Mouse (Mus musculus): ENCODE measurements around the gene Pop5.

Gene Pop5

DNA sequence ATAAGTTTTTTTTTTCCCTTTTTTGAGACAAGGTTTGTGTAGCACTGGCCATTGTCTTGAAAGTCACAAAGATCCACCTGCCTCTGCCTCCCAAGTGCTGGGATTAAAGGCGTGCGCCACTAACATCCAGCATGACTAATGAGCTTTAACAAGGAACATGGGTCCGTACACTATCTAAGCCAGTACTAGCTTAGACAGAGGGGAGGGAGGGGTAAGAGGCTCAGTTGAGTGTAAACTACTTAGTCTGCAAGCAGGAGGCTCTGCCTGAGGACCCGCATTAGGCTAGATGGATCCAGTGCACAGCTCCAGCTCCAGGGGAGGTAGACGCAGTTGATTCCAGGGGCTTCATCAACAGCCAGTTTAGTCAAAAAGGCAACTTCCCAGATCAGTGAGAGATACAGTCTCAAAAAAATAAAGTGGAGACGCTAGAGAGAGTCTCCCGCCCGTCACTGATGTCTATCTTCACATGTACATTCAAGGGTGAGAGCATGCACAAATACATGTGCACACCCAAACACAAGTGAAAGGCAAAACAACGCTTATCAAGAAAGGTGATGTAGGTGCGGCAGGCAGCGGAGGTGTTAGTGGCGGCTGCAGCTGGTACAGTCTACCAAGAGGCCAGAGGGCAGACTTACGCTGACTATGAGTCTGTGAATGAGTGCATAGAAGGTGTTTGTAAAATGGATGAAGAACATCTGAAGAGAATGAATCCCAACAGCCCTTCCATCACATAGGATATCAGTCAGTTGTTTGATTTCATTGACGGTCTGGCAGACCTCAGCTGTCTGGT lies 27.1 kb downstream of the Pop5 start:
- WGBS = 85% methylated on average over 14 of the region's 14 CpGs

DNA sequence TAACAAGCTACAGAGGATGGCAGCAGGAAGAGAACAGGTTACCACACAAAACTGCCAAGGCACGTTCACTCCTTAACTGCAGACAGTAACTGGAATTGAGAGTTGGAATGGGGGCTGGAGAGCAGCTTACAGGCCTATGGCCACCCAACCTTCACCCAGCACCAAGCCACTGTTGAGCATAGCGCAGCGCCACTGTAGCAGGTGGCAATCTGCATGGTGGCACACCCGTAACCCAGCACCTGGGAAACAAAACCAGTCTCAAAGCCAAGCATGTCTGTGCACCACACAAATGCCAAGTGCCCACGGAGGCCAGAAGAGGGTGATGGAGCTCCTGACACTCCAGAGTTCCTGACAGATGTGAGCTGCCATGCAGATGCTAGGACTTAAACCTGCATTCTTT lies 30.7 kb downstream of the Pop5 start:
- WGBS = 76% methylated on average over 5 of the region's 5 CpGs

DNA sequence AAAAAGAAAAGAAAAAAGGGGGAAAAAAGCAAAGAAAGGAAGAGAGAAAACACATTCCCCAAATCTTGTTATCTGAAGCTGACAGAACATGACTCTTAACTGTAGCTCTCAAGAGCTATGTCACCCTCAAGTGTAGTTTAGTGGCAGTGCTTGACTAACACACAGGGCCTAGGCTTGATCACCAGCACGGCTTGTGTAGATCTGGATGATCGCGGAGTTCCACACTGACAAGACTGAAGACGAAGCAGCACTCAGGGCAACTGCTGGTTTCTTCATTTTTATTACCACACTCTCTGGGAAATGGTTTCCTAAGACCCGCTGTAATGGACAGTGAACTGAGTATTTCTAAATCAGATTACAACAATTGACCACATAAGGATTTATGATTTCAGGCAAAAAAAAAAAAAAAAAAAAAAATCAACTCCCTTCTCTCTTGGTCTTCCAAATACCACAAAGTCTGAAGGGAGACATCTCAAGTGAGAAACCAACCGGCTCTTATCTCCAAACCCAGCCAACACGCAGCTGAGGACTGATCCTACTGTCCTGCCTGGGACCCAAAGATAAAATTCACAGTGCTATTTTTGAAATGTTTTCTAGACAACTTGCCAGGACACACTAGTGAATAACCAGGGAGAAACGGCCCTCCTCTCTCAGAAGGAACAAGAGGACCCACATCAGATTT lies 31.3 kb downstream of the Pop5 start:
- 57% methylated on average over 8 of the region's 8 CpGs for WGBS

DNA sequence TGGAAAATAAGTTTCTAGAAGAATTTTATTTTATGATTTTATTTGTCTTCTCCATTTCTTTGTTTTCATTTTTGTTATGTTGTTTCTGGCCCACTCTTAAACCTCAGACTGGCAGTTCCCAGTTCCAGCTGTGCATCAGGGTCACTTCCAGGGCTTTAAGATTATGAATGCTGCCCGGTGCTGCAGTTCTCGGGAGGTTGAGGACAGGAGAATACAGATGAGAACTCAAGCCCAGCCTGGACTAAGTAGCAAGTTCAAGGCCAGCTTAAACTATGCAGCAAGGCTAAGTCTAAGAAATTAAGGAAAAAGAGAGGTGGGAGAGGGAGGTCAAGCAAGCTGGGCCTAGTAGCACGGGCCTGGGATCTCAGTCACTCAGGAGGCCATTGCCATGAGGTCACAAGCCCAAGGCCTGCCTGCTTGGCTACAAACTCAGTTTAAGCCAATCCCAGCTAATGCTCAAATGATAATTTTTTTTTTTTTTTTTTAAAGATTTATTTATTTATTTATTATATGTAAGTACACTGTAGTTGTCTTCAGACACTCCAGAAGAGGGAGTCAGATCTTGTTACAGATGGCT lies 31.9 kb downstream of the Pop5 start:
- 56% methylated on average over 3 of the region's 3 CpGs for WGBS

DNA sequence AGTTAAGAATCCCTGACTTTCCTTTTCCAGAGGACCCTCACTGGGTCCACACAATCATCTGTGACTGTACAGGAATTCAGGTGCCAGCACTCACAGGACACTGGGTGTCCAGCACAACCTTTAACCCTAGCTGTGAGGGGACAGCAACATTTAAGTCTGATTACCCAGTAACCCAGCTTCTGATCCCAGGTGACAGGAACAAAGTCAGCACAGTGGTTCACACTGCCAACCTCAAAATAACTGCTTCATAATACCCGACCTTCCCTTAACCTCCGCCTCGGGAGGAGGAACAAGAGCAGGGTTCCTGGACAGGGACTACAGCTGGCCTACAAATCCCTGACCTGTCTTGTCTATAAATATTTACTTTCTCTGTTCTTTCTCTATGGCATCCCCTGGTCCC lies 32.6 kb downstream of the Pop5 start:
- 56% methylated on average over 3 of the region's 3 CpGs for WGBS

DNA sequence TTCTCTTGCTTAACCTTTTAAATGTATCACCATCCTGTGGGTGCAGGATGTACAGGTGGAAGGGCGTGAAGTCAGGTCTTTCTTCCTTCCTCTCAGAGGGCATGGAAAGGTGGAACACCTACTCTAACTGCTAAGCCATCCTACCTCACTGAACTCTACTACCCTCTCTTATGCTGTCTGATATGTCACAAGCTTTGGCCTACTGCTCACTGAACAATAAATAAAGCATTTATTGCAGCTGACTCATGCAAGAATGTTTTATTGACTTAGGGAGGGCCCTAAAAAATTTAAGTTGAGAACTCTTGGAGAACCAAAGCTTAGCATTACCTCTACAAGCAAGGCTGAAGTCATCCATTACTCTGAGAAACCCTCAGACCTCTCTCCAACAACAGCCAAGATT lies 34.3 kb downstream of the Pop5 start:
- 81% methylated on average over 1 of the region's 1 CpGs for WGBS

DNA sequence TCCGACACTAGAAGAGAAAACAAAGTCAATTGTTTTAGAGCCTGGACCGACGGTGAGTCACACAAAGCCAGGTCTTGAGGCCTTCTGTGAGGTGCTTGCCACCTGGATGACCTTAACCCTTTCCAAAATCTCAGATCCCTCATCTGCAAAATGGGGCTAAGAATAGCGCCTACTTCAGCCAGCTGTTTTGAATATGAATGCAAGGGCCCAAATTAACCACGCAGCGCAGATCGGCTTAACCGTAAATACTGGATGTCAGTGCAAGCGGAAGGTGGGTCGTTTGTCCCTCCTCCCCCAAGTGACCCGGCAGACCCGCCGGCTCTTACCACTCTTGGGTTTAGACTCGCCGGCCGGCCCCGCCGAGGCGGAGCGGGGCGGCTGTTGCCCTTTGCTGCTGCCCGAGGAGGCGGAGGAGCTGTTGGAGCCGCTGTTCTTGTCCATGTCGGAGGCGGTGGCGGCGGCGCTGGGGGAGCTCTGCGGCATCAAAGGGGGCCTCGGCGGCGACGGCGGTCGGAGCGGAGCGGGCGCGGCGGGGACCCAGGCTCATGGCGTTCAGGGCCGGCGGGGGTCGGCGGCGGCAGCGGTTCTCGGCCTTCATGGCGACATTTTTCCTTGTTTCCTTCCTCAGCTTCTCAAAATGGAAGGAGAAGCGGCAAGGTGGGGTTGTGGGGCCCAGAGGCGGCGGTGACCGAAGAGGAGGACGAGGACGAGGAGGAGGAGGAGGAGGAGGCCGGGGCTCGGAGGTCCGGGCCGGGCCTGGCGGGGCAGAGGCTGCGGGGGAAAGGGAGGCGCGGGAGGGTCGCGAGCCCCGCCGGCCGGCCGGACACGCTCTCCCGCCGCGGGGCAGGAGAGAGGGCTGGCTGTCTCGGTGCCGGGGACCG lies 36.5 kb downstream of the Pop5 start:
- 1% methylated on average over 76 of the region's 77 CpGs for WGBS

DNA sequence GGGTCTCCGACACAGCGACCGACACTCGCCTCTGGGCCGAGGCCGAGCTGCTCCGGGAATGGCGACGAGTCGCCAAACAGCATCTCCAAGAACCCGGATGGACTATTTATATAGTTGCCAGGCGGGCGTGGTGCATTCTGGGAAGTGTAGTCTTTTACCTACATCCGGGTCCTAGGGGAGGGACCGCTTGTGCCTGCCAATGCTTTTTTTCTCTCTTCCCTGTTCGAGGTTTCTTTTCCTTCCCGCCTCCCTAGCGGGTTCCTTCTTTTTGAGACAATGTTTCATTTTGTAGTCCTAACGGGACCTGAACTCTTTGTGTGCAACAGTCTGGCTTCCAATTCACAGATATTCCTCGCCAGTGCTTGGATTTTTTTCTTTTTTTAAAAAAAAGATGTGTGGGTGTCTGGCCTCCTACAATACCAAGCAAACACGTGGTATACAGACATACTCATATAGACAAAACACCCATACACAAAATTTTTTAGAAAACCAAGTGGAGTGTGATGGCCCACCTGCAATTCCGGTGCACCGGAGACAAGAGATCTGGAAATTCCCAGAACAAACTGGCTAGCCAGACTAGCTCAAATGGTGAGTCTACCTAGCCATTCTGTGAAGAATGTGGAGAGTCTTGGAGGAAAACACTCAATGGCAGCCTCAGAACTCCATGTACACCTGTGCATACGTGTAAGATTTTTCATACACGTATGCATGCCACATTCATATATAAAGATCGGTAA lies 37.3 kb downstream of the Pop5 start, which contains the start of gene Rnf10:
Gene Rnf10, minus strand, starts transcription at position 87 of the 737 bp plus-strand sequence.
- WGBS = 7% methylated on average over 26 of the region's 26 CpGs

DNA sequence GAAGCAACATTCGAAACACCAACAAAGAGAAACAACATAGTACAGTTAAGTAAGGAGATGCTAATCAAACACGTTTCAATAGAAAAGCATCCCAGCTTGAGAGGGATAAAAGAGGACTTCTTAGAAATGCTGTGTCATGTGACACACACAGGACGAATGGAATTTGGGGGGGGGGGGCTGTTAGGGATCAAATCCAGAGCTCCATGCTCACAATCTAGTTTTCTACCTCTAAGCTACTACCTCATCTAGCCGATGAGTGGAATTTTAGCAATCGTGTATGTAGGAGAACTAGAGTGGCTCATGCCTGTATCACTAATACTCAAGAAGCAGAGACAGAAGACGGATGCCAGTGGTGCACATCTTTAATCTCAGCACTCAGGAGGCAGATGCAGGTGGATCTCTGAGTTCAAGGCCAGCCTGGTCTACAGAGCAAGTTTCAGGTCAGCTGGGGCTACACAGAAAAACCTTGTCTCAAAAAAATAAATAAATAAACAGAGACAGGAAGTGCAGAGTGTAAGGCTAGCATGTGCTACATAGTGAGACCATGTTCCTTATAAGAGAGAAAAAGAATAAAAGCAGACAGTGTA lies 38.0 kb downstream of the Pop5 start:
- 54% methylated on average over 6 of the region's 6 CpGs for WGBS

DNA sequence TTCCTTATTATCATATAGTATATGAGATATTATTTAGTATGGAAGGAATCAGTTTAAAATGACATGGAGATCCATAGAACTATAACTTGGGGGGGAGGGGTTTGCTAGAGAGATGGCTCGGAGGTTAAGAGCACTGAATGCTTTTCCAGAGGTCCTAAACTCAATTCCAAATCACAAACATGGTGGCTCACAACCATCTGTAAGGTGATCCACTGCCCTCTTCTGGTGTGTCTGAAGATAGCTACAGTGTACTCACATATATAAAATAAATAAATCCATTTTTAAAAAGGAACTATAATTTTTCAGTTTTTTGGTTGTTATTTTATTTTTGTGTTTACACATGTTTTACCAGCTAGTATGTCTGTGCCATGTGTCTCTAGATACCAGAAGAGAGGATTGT lies 38.7 kb downstream of the Pop5 start:
- WGBS = 34% methylated on average over 1 of the region's 1 CpGs

DNA sequence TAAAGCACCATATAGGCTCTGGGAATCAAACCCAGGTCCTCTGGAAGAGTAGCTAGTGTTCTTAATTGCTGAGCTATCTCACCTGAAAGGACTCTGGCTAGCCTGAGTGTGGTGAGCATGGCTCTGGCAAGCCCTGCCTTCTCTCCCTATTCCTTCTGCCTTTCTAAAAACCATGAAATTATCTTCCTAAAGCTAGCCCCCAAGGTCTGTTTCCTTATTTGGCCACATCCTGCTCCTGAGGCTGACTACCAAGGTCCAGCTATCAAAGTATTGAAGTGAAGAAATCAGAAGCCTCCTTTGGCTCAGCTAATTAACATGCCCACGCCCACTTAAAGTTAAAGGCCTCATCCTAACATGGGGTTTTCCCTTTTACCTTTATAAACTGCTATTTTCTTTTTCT lies 39.1 kb downstream of the Pop5 start:
- WGBS = 97% methylated on average over 1 of the region's 1 CpGs

DNA sequence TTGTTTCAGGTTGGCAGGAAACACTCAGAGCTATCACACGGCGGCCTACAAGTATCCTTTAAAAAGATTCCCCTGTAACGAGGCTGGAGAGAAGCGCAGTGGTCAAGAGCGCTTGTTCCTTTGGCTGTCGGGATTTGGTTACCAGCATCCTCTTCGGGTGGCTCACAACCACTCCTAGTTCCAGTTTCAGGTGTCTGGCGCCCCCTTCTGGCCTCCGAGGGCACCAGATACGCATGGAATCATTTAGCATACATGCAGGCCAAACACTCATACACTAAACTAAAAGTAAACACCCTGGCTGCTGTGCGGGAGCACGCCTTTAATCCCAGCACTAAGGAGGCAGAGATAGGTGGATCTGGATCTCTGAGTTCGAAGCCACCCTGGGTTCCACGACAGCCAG lies 40.4 kb downstream of the Pop5 start:
- WGBS = 41% methylated on average over 14 of the region's 14 CpGs

DNA sequence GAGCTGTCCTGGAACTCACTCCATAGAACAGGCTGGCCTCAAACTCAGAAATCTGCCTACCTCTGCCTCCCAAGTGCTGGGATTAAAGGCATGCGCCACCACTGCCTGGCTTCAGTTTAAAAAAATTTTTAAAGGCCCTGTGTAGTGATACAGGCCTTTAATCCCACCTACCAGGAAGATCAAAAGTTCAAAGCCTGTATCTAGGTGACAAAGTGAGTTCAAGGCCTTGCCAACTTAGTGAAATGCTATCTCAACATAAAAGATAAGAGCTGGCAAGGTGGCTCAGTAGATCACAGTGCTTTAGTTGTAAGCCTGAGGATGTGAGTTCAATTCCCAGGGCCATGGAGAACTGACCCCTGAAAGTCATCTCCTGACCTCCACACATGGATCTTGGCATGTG lies 42.4 kb downstream of the Pop5 start:
- 69% methylated on average over 1 of the region's 1 CpGs for WGBS

DNA sequence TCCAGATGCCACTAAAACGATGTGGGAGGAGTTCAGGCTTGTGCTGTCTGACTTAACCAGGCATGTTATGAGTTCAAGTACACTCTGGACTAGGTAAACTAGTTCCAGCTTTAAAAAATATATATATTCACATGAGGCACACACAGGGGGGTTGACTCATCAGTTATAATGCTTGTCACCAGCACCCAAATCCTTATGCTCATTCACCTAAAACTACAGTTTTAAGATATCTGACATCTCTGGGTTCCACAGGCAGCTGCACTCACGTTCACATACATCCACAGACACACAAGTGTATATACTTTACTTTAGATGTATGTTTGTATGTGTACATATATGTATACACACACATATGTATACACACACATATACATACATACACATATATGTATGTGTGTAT lies 43.1 kb downstream of the Pop5 start:
- WGBS = 50% methylated on average over 2 of the region's 2 CpGs

DNA sequence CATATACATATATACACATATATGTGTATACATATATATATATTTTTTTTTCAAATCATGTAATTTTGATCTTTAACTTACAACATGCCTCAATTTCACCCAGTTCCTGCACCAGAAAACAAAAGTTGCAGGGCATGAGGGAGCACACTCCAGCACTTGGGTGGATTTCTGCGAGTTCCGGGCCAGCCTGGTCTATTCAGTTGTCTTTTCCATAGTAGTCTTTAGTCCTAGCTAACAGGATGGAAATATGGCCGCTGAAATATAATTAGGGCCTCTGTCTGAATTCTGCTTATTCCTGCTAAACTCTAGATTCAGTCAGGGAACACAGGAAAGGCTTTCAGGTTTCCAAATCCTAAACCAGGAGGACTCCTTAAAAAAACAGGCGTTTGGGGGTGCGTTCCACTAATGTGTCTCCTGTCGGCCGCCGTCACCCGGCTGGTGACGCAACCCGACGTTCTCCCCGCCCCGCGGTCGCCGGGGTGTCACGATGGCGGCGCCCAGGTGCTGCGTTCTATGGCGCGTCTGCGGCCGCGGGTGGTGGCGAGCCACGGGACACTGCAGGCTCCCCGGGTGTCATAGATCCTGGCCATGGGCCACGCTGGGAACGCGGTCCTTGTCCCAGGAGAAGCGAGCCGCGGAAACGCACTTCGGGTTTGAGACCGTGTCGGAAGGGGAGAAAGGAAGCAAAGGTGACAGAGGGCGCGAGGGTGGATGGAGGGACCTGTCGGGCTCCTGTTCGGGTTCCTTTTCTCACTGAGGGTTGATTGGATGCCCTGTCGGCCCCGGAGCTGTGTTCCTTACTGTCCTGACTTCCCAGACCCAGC lies 43.8 kb downstream of the Pop5 start, which contains the start of gene Coq5:
Gene Coq5, plus strand, starts transcription at position 441 of the 824 bp plus-strand sequence.
- WGBS = 2% methylated on average over 45 of the region's 45 CpGs

DNA sequence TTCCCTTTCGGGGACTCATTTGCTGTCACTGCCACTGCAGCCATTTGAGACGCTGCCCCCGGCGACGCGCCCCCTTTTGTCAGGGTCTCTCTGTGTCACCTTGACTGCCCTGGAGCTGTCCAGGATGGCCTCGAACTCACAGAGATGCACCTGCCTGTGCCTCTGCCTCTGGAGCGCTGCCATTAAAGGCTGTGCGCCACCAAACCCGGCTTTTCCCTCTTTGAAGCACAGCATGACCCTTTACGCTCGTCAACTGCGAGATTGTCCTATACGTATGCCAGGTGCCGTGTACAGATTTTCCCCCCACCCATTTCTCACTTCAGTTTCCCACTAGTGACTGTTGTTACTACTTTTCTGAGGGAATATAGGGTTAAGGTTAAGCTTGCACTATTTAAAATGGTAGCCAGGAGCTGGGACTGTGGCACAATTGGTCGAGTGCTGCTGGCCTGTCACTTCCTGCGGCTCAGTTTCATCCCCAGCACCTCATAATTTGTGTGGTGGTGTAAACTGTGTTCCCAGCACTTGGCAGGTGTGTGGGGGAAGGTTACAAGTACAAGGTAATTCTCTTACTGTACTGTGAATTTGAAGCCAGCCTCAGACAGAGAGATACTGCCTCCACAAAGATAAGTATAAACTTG lies 44.5 kb downstream of the Pop5 start:
- 3% methylated on average over 17 of the region's 17 CpGs for WGBS

DNA sequence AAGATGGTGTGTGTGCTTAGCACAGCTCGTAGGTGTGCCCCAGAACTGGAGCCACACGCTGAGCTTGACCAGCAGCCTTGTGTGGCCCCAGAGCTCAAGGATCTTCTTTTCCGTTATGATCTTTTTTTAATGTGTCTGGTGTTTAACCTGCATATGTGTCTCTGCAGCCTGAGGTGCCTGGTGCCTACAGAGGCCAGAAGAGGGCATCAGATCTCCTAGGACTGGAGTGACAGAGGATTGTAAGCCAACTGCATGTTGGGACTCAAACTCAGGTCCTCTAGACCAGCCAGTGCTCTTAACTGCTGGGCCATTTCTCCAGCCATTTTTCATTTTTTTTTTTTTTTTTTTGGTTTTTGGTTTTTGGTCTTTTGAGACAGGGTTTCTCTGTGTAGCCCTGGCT lies 49.1 kb downstream of the Pop5 start:
- 88% methylated on average over 3 of the region's 3 CpGs for WGBS

DNA sequence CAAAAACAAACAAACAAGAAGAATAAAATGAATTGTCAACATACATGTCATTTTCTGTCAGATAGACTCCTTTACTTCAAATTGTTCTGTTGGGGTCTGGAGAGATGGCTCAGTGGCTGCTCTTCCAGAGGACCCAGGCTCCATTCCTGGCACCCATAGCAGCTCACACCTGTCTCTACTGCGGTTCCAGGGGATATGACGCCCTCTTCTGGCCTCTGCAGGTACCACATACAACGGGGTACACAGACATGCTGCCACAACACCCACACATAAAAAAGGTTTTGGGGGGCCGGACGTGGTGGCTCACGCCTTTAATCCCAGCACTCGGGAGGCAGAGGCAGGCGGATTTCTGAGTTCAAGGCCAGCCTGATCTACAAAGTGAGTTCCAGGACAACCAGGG lies 58.5 kb downstream of the Pop5 start:
- WGBS = 88% methylated on average over 8 of the region's 8 CpGs
